8 mouse cellular contexts compared by ENCODE assay signal in genomic region chr9:78191736-78192135, GRCm38 (mm10). TPM values are rescaled to one million over a fixed set of nuclear protein-coding genes. Genes with fewer than 3 reads are reported as not detected.
DNase-seq lines count a peak whose midpoint lies in the region; ATAC-seq and TF ChIP-seq lines count a peak whose summit lies in the region.

No protein-coding gene starts in this region.

- WGBS in embryonic facial prominence, embryonic 11.5 days = under 1% methylated on average over 18 of the region's 18 CpGs
- under 1% methylated on average over 18 of the region's 18 CpGs for whole genome bisulfite sequencing in heart, embryonic 13.5 days
- WGBS in kidney, postnatal 0 days = under 1% methylated on average over 18 of the region's 18 CpGs

- no peaks in the 10 kb centered on the region for H3K27me3 ChIP-seq in embryonic facial prominence, embryonic 11.5 days (ENCODE audit: control insufficient read depth, insufficient read depth, low read length)
- no peaks in the 10 kb centered on the region for H3K27me3 ChIP-seq in heart, embryonic 13.5 days (replicated peaks)
- H3K27me3 ChIP-seq in kidney, postnatal 0 days (ENCODE audit: insufficient read depth, low read length) = no peaks in the 10 kb centered on the region

- H3K36me3 ChIP-seq in embryonic facial prominence, embryonic 11.5 days (replicated peaks; ENCODE audit: control insufficient read depth, insufficient read depth, low read depth, low read length) = no peaks in the 10 kb centered on the region
- no peaks in the 10 kb centered on the region for H3K36me3 ChIP-seq in heart, embryonic 13.5 days
- H3K36me3 ChIP-seq in kidney, postnatal 0 days (ENCODE audit: insufficient read depth, low read length) = no peaks in the 10 kb centered on the region

- no peaks in the 10 kb centered on the region for H3K9me3 ChIP-seq in embryonic facial prominence, embryonic 11.5 days (replicated peaks; ENCODE audit: control insufficient read depth, low read length)
- H3K9me3 ChIP-seq in heart, embryonic 13.5 days = no peaks in the 10 kb centered on the region
- H3K9me3 ChIP-seq in kidney, postnatal 0 days (replicated peaks; ENCODE audit: low read length) = no peaks in the 10 kb centered on the region

- peak overlapping the region; percentile 40 for H3K4me3 ChIP-seq in embryonic facial prominence, embryonic 11.5 days (ENCODE audit: low read depth, low read length)
- peak overlapping the region; percentile 57 for H3K4me3 ChIP-seq in heart, embryonic 13.5 days
- H3K4me3 ChIP-seq in kidney, postnatal 0 days (replicated peaks; ENCODE audit: low read depth, low read length) = peak overlapping the region; percentile 38

- no peak overlapping the region for H3K27ac ChIP-seq in embryonic facial prominence, embryonic 11.5 days (replicated peaks; ENCODE audit: low read depth, low read length)
- H3K27ac ChIP-seq in heart, embryonic 13.5 days (replicated peaks) = peak overlapping the region; percentile 66
- peak overlapping the region; percentile 75 for H3K27ac ChIP-seq in kidney, postnatal 0 days

- ATAC-seq in embryonic facial prominence, embryonic 11.5 days (replicated peaks; ENCODE audit: insufficient number of reproducible peaks, low FRiP score, low TSS enrichment, low read depth) = peak; percentile 58; the same call in 1 of the 2 replicates
- ATAC-seq in heart, embryonic 13.5 days (ENCODE audit: extremely low read depth, insufficient number of reproducible peaks, low FRiP score, low TSS enrichment) = no peak
- ATAC-seq in kidney, postnatal 0 days (replicated peaks; ENCODE audit: low FRiP score, low read depth) = peak; percentile 76

- DNase-seq in B cell, adult 2 months = peak; percentile 67 to 69
- DNase-seq in NIH3T3 (ENCODE audit: low read depth) = peak; percentile 86
- peak; percentile 97 for DNase-seq in embryonic facial prominence, embryonic 11.5 days (ENCODE audit: low spot score)
- DNase-seq in kidney, postnatal 0 days (ENCODE audit: low spot score) = peak; percentile 95
- peak; percentile 91 for DNase-seq in lung, postnatal 36 days
- peak; percentile 30 to 35 for DNase-seq in right cerebral cortex, adult 2 months (ENCODE audit: low spot score in 2 of 2)
- peak; percentile 58 to 71 for DNase-seq in urinary bladder, postnatal 4 days (ENCODE audit: low spot score in 2 of 2)

- TF ChIP-seq CTCF in kidney, postnatal 0 days (IDR thresholded peaks at IDR 0.05; ENCODE audit: low read depth) = peak; percentile 28; the same call in 1 of the 2 replicates

- H3K9ac ChIP-seq in embryonic facial prominence, embryonic 11.5 days (replicated peaks; ENCODE audit: low read length) = peak overlapping the region; percentile 40
- peak overlapping the region; percentile 77 for H3K9ac ChIP-seq in heart, embryonic 13.5 days
- peak overlapping the region; percentile 38; the same call in 1 of the 2 replicates for H3K9ac ChIP-seq in kidney, postnatal 0 days (ENCODE audit: low read depth, low read length)

- H3K4me1 ChIP-seq in embryonic facial prominence, embryonic 11.5 days (ENCODE audit: control insufficient read depth, insufficient read depth, low read length) = no peaks in the 10 kb centered on the region
- H3K4me1 ChIP-seq in heart, embryonic 13.5 days = peaks cover 36% of the 10 kb centered on the region
- H3K4me1 ChIP-seq in kidney, postnatal 0 days (replicated peaks; ENCODE audit: insufficient read depth, low read length) = 0 out of 2 replicates have a peak, but pooled peaks cover 4% of the 10 kb centered on the region

- peak overlapping the region; percentile 52 for H3K4me2 ChIP-seq in embryonic facial prominence, embryonic 11.5 days (ENCODE audit: low read depth, low read length)
- H3K4me2 ChIP-seq in heart, embryonic 13.5 days = peak overlapping the region; percentile 85
- H3K4me2 ChIP-seq in kidney, postnatal 0 days (ENCODE audit: low read length) = peak overlapping the region; percentile 72

RNA-seq across cellular contexts. Expression of gene Gsta4, which starts 9.2 kb away (rescaled TPM):
- 120 and 124 TPM in 2 replicates for polyA plus RNA-seq in embryonic facial prominence, embryonic 11.5 days (2014; fragmentation: Nextera tagmentation; extraction: Ambion mirVana)
- 62.7 and 72.4 TPM in 2 replicates for polyA plus RNA-seq in heart, embryonic 13.5 days (2015; fragmentation: Nextera tagmentation; extraction: Ambion mirVana)
- polyA plus RNA-seq in kidney, postnatal 0 days (2015; fragmentation: Nextera tagmentation; extraction: Ambion mirVana) = 194 and 196 TPM in 2 replicates

RNA-seq across cellular contexts. Expression of gene Gsta1, which starts 38.7 kb away (rescaled TPM):
- not detected in 2 replicates for polyA plus RNA-seq in embryonic facial prominence, embryonic 11.5 days (2014; fragmentation: Nextera tagmentation; extraction: Ambion mirVana)
- polyA plus RNA-seq in heart, embryonic 13.5 days (2015; fragmentation: Nextera tagmentation; extraction: Ambion mirVana) = not detected in 2 replicates
- 23.4 and 33.9 TPM in 2 replicates for polyA plus RNA-seq in kidney, postnatal 0 days (2015; fragmentation: Nextera tagmentation; extraction: Ambion mirVana)

Comparison
In these comparisons a context has a peak if more than half of its experiments do, and no peak if none do; other contexts are left out.
1. DNase-seq: peak in every context shown above with its lines; median percentile 97 in embryonic facial prominence, embryonic 11.5 days; 95 in kidney, postnatal 0 days; 91 in lung, postnatal 36 days; 86 in NIH3T3; 68 in B cell, adult 2 months; 64 in urinary bladder, postnatal 4 days; 32 in right cerebral cortex, adult 2 months.
2. RNA of gene Gsta1, which starts 38.7 kb away (polyA plus RNA-seq): 23.4 to 33.9 TPM in kidney, postnatal 0 days; not detected in heart, embryonic 13.5 days and not detected in embryonic facial prominence, embryonic 11.5 days; every median in the first group is over 10 times any median in the second.
3. Peak in every context shown above with its lines, with median percentiles within 50 percentile points of each other: H3K4me2 ChIP-seq, H3K4me3 ChIP-seq and H3K9ac ChIP-seq.